Mouse (Mus musculus) kidney, postnatal 10 days (tissue): ENCODE data around the gene Zfp800.

Source experiments
- DNase-seq: peaks from one replicate; pipeline ENCODE4 v3.0.0; 2021; ENCODE audit warnings: mixed read lengths

Gene Zfp800

DNA sequence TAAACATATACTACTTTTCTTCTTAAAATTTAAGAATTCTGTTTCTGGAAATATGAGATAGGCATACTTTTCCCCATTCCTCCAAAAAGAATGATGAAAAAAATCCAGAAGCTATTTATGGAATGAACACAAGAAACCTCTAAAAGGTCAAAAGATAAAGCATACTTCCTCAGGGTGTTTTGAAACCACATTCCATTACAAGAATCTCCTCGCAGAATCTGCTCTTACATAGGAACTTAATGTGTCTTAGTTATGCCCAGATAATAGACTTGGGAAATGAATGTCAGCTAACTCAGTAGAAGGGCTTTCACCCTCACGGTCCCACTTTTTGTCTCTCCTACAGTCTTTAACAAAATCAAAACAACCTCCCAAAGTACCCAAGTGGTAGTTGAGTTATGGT is 203.9 kb downstream of the Zfp800 start:
- no peak for DNase-seq

GRCm38 (mm10) chr6:28191935-28192334 is 205.9 kb downstream of the Zfp800 start:
- DNase-seq: no peak
